Mouse (Mus musculus) midbrain, embryonic 11.5 days (tissue): Measurements from ENCODE around the gene Fam222a. TPM values are rescaled to one million over a fixed set of nuclear protein-coding genes. Genes with fewer than 3 reads are reported as not detected.
A peak's percentile ranks its signal among the peaks of the same experiment; 100 is the strongest.

Source experiments
- ATAC-seq: fragments of 200-750 bp; cut with Nextera tagmentation; 2 replicates; pipeline ENCODE4 v1.8.0; 2017; ENCODE audit warnings: moderate TSS enrichment, moderate library complexity; ENCODE audit not compliant: low FRiP score
- DNase-seq: peaks from one replicate; pipeline ENCODE4 v3.0.0; 2015; ENCODE audit warnings: low spot score; ENCODE audit errors: missing footprints
- H3K27ac ChIP-seq: fragments of 300-500 bp; sonication (generic); 2 replicates; pipeline ENCODE4 v1.5.1; 2014; ENCODE audit warnings: low read depth, low read length
- H3K27me3 ChIP-seq: fragments of 300-500 bp; sonication (generic); 2 replicates; pipeline ENCODE4 v1.6.1; 2014; ENCODE audit warnings: mild to moderate bottlenecking, low read length, moderate library complexity, mixed read lengths; ENCODE audit not compliant: control insufficient read depth, insufficient read depth
- H3K36me3 ChIP-seq: fragments of 300-500 bp; sonication (generic); 2 replicates; pipeline ENCODE4 v1.6.1; 2014; ENCODE audit warnings: mild to moderate bottlenecking, low read length, moderate library complexity, mixed read lengths; ENCODE audit not compliant: control insufficient read depth, insufficient read depth
- H3K4me1 ChIP-seq: fragments of 300-500 bp; sonication (generic); 2 replicates; pipeline ENCODE4 v1.6.1; 2014; ENCODE audit warnings: low read length; ENCODE audit not compliant: control insufficient read depth, insufficient read depth
- H3K4me2 ChIP-seq: fragments of 300-500 bp; sonication (generic); 2 replicates; pipeline ENCODE4 v1.6.1; 2014; ENCODE audit warnings: mild to moderate bottlenecking, moderate library complexity
- H3K4me3 ChIP-seq: fragments of 300-500 bp; sonication (generic); 2 replicates; pipeline ENCODE4 v1.5.1; 2014; ENCODE audit warnings: low read depth, low read length
- H3K9ac ChIP-seq: fragments of 300-500 bp; sonication (generic); 2 replicates; pipeline ENCODE4 v1.6.1; 2014; ENCODE audit warnings: low read length
- H3K9me3 ChIP-seq: fragments of 300-500 bp; sonication (generic); 2 replicates; pipeline ENCODE4 v1.6.1; 2016; ENCODE audit warnings: low read length; ENCODE audit not compliant: control insufficient read depth
- WGBS: fragments of 180-500 bp; shearing (Covaris S2); extraction: QIAGEN DNeasy Blood & Tissue Kit; methylation state at CpG from one replicate; pipeline ENCODE4 v1.1.7; 2014; 5-methylcytosine and 5-hydroxymethylcytosine counted together
- polyA plus RNA-seq: library from polyadenylated mRNA; unstranded; fragments of >200 nt; fragmentation: Nextera tagmentation; extraction: Ambion mirVana; gene quantifications from 2 replicates; pipeline ENCODE4 v1.2.1, GENCODE M21; 2014

Fam222a gene
- polyA plus RNA-seq, 1 experiment from 2014 or later = 6.7 TPM

GRCm38 (mm10) chr5:114603975-114604374 is 36.2 kb downstream of the Fam222a start:
- Histone ChIP-seq H3K4me3 (no peak overlapping the region), H3K27me3 (no peaks in the 10 kb centered on the region), H3K27ac (no peak overlapping the region), H3K4me1 (peaks cover 23% of the 10 kb centered on the region), H3K9me3 (no peaks in the 10 kb centered on the region), H3K4me2 (no peak overlapping the region), H3K9ac (no peak overlapping the region), H3K36me3 (no peaks in the 10 kb centered on the region)
- no peak for ATAC-seq
- no peak for DNase-seq
- WGBS = 80% methylated on average over 5 of the region's 5 CpGs

DNA sequence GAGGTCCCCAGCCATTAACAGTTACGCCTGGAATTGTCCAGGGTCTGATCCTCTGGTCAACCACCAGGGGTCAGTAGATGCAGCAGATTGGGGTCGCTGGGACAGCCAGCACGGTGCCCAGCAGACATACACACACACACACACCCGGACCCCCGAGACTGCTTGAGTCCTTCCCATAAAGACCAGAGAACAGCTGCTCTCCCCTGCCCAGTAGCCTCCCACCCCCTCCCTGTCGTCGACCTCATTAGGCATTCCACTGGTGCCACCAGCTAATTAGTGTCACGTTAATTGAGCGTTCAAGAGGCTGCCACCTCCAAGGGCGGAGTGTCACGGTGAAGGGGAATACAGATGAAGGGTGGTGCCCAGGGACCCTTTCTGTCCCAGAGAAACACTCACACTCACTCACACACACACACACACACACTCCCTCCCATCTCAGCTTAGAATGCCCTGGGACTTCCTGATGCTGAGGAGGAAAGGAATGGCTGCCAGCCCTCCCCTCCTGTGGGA is 37.0 kb downstream of the Fam222a start:
- WGBS = 39% methylated on average over 11 of the region's 11 CpGs
- Histone ChIP-seq H3K4me3 (no peak overlapping the region), H3K9me3 (no peaks in the 10 kb centered on the region), H3K27ac (peak overlapping the region; percentile 14; the same call in 1 of the 2 replicates), H3K9ac (no peak overlapping the region), H3K4me1 (peaks cover 23% of the 10 kb centered on the region), H3K36me3 (no peaks in the 10 kb centered on the region), H3K4me2 (no peak overlapping the region), H3K27me3 (no peaks in the 10 kb centered on the region)
- ATAC-seq (peak; percentile 69), DNase-seq (no peak)

GRCm38 (mm10) chr5:114605981-114606380 is 38.2 kb downstream of the Fam222a start:
- Histone ChIP-seq H3K9me3 (no peaks in the 10 kb centered on the region), H3K4me1 (peaks cover 23% of the 10 kb centered on the region), H3K4me2 (no peak overlapping the region), H3K27ac (no peak overlapping the region), H3K27me3 (no peaks in the 10 kb centered on the region), H3K4me3 (no peak overlapping the region), H3K36me3 (no peaks in the 10 kb centered on the region), H3K9ac (no peak overlapping the region)
- 90% methylated on average over 6 of the region's 6 CpGs for WGBS
- DNase-seq = no peak
- no peak for ATAC-seq

DNA sequence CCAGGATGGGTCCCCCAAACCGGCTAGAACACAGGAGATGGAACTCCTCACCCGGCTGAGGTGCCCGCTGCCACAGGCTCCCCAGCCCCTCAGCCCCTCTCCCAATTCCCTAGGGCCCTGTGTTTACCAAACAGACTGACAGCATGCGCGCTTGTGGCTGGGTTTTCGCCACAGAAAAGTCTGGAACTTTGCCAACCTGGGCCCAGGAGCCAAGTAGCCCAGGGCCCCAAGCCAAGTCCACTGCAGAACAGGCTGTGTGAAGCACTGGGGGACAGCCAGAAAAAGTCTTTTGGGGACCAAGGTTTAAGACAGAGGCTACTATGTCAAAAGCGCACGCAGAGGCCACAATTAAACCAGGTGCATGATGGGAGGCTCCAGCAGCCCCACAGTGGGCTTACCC is 39.8 kb downstream of the Fam222a start:
- H3K9me3 ChIP-seq = no peaks in the 10 kb centered on the region
- 90% methylated on average over 8 of the region's 8 CpGs for WGBS
- peaks cover 23% of the 10 kb centered on the region for H3K4me1 ChIP-seq
- DNase-seq (no peak), ATAC-seq (no peak)
- H3K4me3 ChIP-seq = no peak overlapping the region
- no peaks in the 10 kb centered on the region for H3K27me3 ChIP-seq
- no peak overlapping the region for H3K9ac ChIP-seq
- H3K27ac ChIP-seq = no peak overlapping the region
- no peak overlapping the region for H3K4me2 ChIP-seq
- H3K36me3 ChIP-seq = 0 out of 2 replicates have a peak, but pooled peaks cover 2% of the 10 kb centered on the region

DNA sequence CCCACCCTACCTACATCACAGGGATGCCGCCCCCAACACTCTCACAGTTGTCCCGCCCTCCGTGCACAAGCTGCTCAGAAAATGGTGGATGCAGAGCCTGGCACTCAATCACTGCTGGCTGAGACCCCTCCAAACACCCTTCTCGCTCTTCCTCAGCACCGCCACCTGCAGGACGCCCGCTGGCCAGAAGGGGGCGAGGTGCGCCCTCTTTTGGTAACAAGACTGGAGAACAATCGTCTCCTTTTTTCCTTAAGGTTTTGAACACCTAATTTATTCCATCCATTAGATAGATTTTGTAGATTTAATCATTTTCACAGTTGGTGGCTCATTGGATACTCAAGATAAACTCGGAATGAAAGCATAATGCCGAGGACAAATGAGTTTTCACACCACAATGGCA is 40.7 kb downstream of the Fam222a start:
- no peak overlapping the region for H3K4me3 ChIP-seq
- no peaks in the 10 kb centered on the region for H3K9me3 ChIP-seq
- 0 out of 2 replicates have a peak overlapping the region, but pooled peaks have one; percentile 12 for H3K9ac ChIP-seq
- ATAC-seq (0 out of 2 replicates have a peak, but pooled peaks have one; percentile 12), DNase-seq (peak; percentile 98)
- H3K4me1 ChIP-seq = peaks cover 23% of the 10 kb centered on the region
- H3K4me2 ChIP-seq = no peak overlapping the region
- WGBS = 3% methylated on average over 12 of the region's 12 CpGs
- peak overlapping the region; percentile 20; the same call in 1 of the 2 replicates for H3K27ac ChIP-seq
- no peaks in the 10 kb centered on the region for H3K27me3 ChIP-seq
- 0 out of 2 replicates have a peak, but pooled peaks cover 2% of the 10 kb centered on the region for H3K36me3 ChIP-seq

DNA sequence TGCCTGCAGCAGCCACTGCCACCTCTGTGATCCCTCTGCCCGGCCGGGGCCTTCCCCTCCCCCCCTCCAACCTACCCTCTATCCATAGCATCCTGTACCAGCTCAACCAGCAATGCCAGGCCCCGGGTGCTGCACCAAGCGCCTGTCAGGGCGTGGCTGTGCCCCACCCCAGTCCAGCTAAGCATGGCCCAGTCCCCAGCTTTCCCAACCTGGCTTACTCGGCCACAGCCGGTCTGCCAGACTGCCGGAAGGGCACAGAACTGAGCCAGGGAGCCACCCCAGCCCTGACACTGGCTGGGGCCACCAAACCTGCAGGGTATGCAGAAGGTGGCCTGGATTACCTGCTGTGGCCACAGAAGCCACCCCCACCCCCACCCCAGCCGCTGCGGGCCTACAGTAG is 43.4 kb downstream of the Fam222a start:
- no peaks in the 10 kb centered on the region for H3K27me3 ChIP-seq
- 92% methylated on average over 10 of the region's 10 CpGs for WGBS
- no peaks in the 10 kb centered on the region for H3K9me3 ChIP-seq
- H3K4me2 ChIP-seq = no peak overlapping the region
- 0 out of 2 replicates have a peak, but pooled peaks cover 2% of the 10 kb centered on the region for H3K36me3 ChIP-seq
- no peak for DNase-seq
- no peak for ATAC-seq
- peaks cover 8% of the 10 kb centered on the region for H3K4me1 ChIP-seq
- H3K9ac ChIP-seq = no peak overlapping the region
- no peak overlapping the region for H3K4me3 ChIP-seq
- H3K27ac ChIP-seq = no peak overlapping the region

GRCm38 (mm10) chr5:114611968-114612608 is 44.3 kb downstream of the Fam222a start:
- H3K4me2 ChIP-seq = no peak overlapping the region
- 0 out of 2 replicates have a peak, but pooled peaks cover 2% of the 10 kb centered on the region for H3K36me3 ChIP-seq
- no peak overlapping the region for H3K4me3 ChIP-seq
- no peak overlapping the region for H3K27ac ChIP-seq
- ATAC-seq = 0 out of 2 replicates have a peak, but pooled peaks have one; percentile 16
- H3K9me3 ChIP-seq = no peaks in the 10 kb centered on the region
- peaks cover 8% of the 10 kb centered on the region for H3K4me1 ChIP-seq
- WGBS = 72% methylated on average over 23 of the region's 25 CpGs
- no peak overlapping the region for H3K9ac ChIP-seq
- no peaks in the 10 kb centered on the region for H3K27me3 ChIP-seq
- DNase-seq = no peak

DNA sequence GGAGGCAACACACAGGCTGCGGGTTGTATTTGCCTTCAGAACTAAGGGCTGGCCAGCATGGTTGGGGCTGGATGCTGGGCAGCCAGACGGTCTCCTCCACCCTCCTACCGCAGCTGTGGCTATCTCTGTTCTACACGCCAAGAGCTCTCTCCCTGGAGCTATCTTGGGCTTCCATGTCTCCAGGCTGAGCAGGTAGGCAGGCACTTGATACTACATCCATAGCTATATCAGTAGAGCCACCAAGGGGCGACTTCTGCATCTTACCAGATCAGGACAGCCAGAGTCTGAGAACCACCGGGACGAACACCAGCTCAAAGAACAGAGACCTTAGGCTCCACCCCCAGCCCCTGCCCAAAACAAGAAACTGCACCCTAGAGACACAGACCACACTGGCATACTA is 47.0 kb downstream of the Fam222a start:
- ATAC-seq = no peak
- Histone ChIP-seq H3K27ac (no peak overlapping the region), H3K36me3 (0 out of 2 replicates have a peak, but pooled peaks cover 2% of the 10 kb centered on the region), H3K4me2 (no peak overlapping the region), H3K4me3 (no peak overlapping the region), H3K4me1 (no peaks in the 10 kb centered on the region), H3K9ac (no peak overlapping the region), H3K27me3 (no peaks in the 10 kb centered on the region), H3K9me3 (no peaks in the 10 kb centered on the region)
- no peak for DNase-seq
- WGBS = 75% methylated on average over 7 of the region's 7 CpGs

DNA sequence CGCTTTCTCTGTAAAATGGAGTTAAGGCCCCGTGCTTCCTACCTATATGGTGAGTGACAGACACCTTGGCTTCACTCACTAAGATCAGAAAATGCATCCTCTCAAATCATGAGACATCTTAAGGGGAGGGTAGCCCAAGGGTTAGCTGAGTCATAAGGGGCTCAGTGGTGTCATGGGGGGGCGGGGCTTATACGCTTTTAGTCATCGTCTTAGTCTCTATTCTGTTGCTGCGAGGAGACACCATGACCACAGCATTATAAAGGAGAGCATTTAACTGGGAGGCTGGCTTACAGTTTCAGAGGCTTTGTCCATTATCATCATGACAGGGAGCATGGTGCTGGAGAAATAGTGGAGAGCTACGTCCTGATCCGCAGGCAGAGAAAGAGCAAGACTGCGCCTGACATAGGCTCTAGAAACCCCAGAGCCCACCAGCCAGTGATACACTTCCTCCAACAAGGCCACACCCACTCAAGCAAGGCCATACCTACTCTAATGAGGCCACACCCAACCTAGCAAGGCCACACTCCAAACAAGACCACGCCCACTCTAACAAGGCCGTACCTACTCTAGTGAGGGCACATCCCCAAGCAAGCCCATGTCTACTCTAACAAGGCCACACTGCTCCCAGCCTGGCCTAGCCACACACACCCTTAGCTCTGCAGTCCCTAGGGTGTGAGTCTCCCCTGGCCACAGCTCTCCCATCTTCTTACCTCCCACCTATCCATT is 48.7 kb downstream of the Fam222a start:
- no peaks in the 10 kb centered on the region for H3K27me3 ChIP-seq
- no peak for DNase-seq
- H3K27ac ChIP-seq = no peak overlapping the region
- 84% methylated on average over 11 of the region's 11 CpGs for WGBS
- H3K36me3 ChIP-seq = no peaks in the 10 kb centered on the region
- no peak overlapping the region for H3K4me3 ChIP-seq
- ATAC-seq = no peak
- no peak overlapping the region for H3K9ac ChIP-seq
- H3K4me1 ChIP-seq = no peaks in the 10 kb centered on the region
- no peaks in the 10 kb centered on the region for H3K9me3 ChIP-seq
- H3K4me2 ChIP-seq = no peak overlapping the region
